Mouse (Mus musculus) ovary, adult 10 weeks (tissue): ENCODE results near the gene Pdia5. TPM values are rescaled to one million over a fixed set of nuclear protein-coding genes. Genes with fewer than 3 reads are reported as not detected.

ENCODE experiments used
- polyA plus RNA-seq: library from polyadenylated mRNA; stranded (reverse); fragments of 350-450 nt; fragmentation: Illumina TruSeq; extraction: RNeasy Lipid Tissue Mini Kit (QIAGEN cat#74804); gene quantifications from one replicate; pipeline ENCODE4 v1.2.3, GENCODE M21; 2014

The Pdia5 gene
- 3.7 TPM for polyA plus RNA-seq

GRCm38 (mm10) chr16:35490231-35491070, at the start of gene Pdia5:
TSS of gene Pdia5 (minus strand) at chr16:35490873.

GRCm38 (mm10) chr16:35363150-35364062, 127.3 kb downstream of the Pdia5 start, which contains the start of gene Sec22a:
TSS of gene Sec22a (minus strand) at chr16:35363918.

Other genes with a start within 250 kb of the Pdia5 start
- gene Sec22a, start 127.0 kb downstream of the Pdia5 start, polyA plus RNA-seq = 104 TPM
- 0.54 TPM for gene Sema5b, start 50.3 kb upstream of the Pdia5 start, polyA plus RNA-seq